Mouse (Mus musculus) heart, embryonic 13.5 days (tissue): ENCODE measurements around the gene Vgll4. TPM values are rescaled to one million over a fixed set of nuclear protein-coding genes. Genes with fewer than 3 reads are reported as not detected.

Experiments
- ATAC-seq: fragments of 200-750 bp; cut with Nextera tagmentation; 2 replicates; pipeline ENCODE4 v1.8.0; 2017; ENCODE audit warnings: moderate TSS enrichment; ENCODE audit not compliant: insufficient number of reproducible peaks, low FRiP score, low TSS enrichment; ENCODE audit errors: extremely low read depth
- H3K27ac ChIP-seq: fragments of 300-500 bp; sonication (generic); replicated peaks from 2 replicates; pipeline ENCODE4 v1.5.1; 2015; ENCODE audit warnings: moderate library complexity, mild to moderate bottlenecking, inconsistent platforms
- H3K27me3 ChIP-seq: fragments of 300-500 bp; sonication (generic); replicated peaks from 2 replicates; pipeline ENCODE4 v1.6.1; 2015; ENCODE audit warnings: mild to moderate bottlenecking, inconsistent platforms
- H3K36me3 ChIP-seq: fragments of 300-500 bp; sonication (generic); 2 replicates; pipeline ENCODE4 v1.6.1; 2015; ENCODE audit warnings: mild to moderate bottlenecking, inconsistent platforms
- H3K4me1 ChIP-seq: fragments of 300-500 bp; sonication (generic); 2 replicates; pipeline ENCODE4 v1.6.1; 2015; ENCODE audit warnings: inconsistent platforms
- H3K4me2 ChIP-seq: fragments of 300-500 bp; sonication (generic); 2 replicates; pipeline ENCODE4 v1.6.1; 2015; ENCODE audit warnings: inconsistent platforms, mild to moderate bottlenecking, moderate library complexity
- H3K4me3 ChIP-seq: fragments of 300-500 bp; sonication (generic); 2 replicates; pipeline ENCODE4 v1.5.1; 2015; ENCODE audit warnings: moderate library complexity, mild to moderate bottlenecking, inconsistent platforms
- H3K9ac ChIP-seq: fragments of 300-500 bp; sonication (generic); 2 replicates; pipeline ENCODE4 v1.6.1; 2015; ENCODE audit warnings: inconsistent platforms, mild to moderate bottlenecking, moderate library complexity
- H3K9me3 ChIP-seq: fragments of 300-500 bp; sonication (generic); 2 replicates; pipeline ENCODE4 v1.6.1; 2016; ENCODE audit warnings: inconsistent platforms
- WGBS: fragments of 180-500 bp; shearing (Covaris S2); methylation state at CpG from one replicate; pipeline ENCODE4 v1.1.7; 2015; ENCODE audit warnings: mixed read lengths; 5-methylcytosine and 5-hydroxymethylcytosine counted together
- polyA plus RNA-seq: library from polyadenylated mRNA; unstranded; fragments of >200 nt; fragmentation: Nextera tagmentation; extraction: Ambion mirVana; gene quantifications from 2 replicates; pipeline ENCODE4 v1.2.1, GENCODE M21; 2015

Vgll4 gene
- polyA plus RNA-seq, 1 experiment from 2014 or later = 62.5 TPM

GRCm38 (mm10) chr6:114916715-114916992, 53.1 kb downstream of the Vgll4 start:
- 0 out of 2 replicates have a peak, but pooled peaks cover 3% of the 10 kb centered on the region for H3K36me3 ChIP-seq
- H3K4me3 ChIP-seq = peak overlapping the region; percentile 76
- H3K27ac ChIP-seq = peak overlapping the region; percentile 77
- WGBS = 13% methylated on average over 5 of the region's 5 CpGs
- H3K9ac ChIP-seq = peak overlapping the region; percentile 94
- no peaks in the 10 kb centered on the region for H3K9me3 ChIP-seq
- no peak for ATAC-seq
- H3K27me3 ChIP-seq = no peaks in the 10 kb centered on the region
- H3K4me2 ChIP-seq = peak overlapping the region; percentile 84
- peaks cover 80% of the 10 kb centered on the region for H3K4me1 ChIP-seq

GRCm38 (mm10) chr6:114915915-114916714, 53.7 kb downstream of the Vgll4 start:
- Histone ChIP-seq H3K9me3 (no peaks in the 10 kb centered on the region), H3K9ac (peak overlapping the region; percentile 94), H3K27ac (peak overlapping the region; percentile 77), H3K27me3 (no peaks in the 10 kb centered on the region), H3K4me1 (peaks cover 83% of the 10 kb centered on the region), H3K4me2 (peak overlapping the region; percentile 84), H3K4me3 (peak overlapping the region; percentile 76), H3K36me3 (0 out of 2 replicates have a peak, but pooled peaks cover 3% of the 10 kb centered on the region)
- WGBS = 48% methylated on average over 19 of the region's 19 CpGs
- ATAC-seq = no peak

GRCm38 (mm10) chr6:114914041-114914716, 55.6 kb downstream of the Vgll4 start:
- no peaks in the 10 kb centered on the region for H3K27me3 ChIP-seq
- H3K9me3 ChIP-seq = no peaks in the 10 kb centered on the region
- no peak overlapping the region for H3K4me3 ChIP-seq
- H3K4me2 ChIP-seq = peak overlapping the region; percentile 15
- WGBS = 43% methylated on average over 10 of the region's 10 CpGs
- no peak for ATAC-seq
- H3K9ac ChIP-seq = peak overlapping the region; percentile 24; the same call in 1 of the 2 replicates
- peaks cover 9% of the 10 kb centered on the region for H3K36me3 ChIP-seq
- peak overlapping the region; percentile 33 for H3K27ac ChIP-seq
- H3K4me1 ChIP-seq = peaks cover 83% of the 10 kb centered on the region

DNA sequence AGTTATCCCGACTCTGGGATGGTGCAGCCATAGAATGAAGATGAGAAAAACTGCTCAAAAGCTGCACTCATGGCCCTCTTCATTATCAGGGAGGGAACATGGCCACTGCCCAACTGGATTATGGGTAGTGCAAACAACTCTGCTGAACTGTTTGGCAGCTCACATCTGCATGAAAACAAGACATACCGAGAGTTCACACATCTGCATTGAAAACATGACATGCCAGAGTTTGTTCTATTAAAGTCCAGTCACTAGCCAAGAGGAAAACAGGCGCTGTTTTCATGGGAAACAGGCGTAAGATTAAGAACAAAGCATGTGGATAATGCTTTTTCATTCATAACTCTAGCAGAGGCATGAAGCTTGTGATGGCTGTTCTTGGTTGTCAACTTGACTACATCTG, 56.7 kb downstream of the Vgll4 start:
- Histone ChIP-seq H3K4me3 (no peak overlapping the region), H3K4me2 (no peak overlapping the region; the same call in 1 of the 2 replicates), H3K9ac (no peak overlapping the region), H3K27me3 (no peaks in the 10 kb centered on the region), H3K36me3 (peaks cover 15% of the 10 kb centered on the region), H3K4me1 (peaks cover 83% of the 10 kb centered on the region), H3K27ac (peak overlapping the region; percentile 33; the same call in 1 of the 2 replicates), H3K9me3 (no peaks in the 10 kb centered on the region)
- ATAC-seq = no peak
- WGBS = 59% methylated on average over 4 of the region's 4 CpGs

DNA sequence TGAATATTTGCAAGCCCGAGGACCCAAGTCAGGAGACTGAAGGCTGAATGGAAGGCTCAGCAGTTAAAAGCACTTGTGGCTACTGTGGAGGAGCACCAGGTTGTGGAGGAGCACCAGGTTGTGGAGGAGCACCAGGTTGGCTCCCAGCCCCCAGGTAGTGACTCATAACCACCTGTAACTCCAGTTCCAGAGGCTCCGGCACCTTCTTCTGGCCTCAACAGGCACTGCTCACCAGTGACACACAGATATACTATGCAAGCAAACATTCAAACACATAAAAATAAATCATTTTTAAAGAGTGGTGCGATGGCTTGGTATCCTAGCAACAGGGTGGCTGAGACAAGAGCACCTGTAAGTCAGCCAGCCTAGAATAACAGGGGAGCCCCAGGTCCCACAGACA, 58.3 kb downstream of the Vgll4 start:
- ATAC-seq = no peak
- no peak overlapping the region for H3K4me2 ChIP-seq
- H3K9ac ChIP-seq = no peak overlapping the region
- peaks cover 14% of the 10 kb centered on the region for H3K36me3 ChIP-seq
- H3K27me3 ChIP-seq = no peaks in the 10 kb centered on the region
- WGBS = 81% methylated on average over 3 of the region's 3 CpGs
- H3K9me3 ChIP-seq = no peaks in the 10 kb centered on the region
- H3K27ac ChIP-seq = no peak overlapping the region
- H3K4me3 ChIP-seq = no peak overlapping the region
- H3K4me1 ChIP-seq = peaks cover 82% of the 10 kb centered on the region

- H3K36me3 ChIP-seq = peaks cover 14% of the 10 kb centered on the region
- H3K9me3 ChIP-seq = no peaks in the 10 kb centered on the region
- peaks cover 82% of the 10 kb centered on the region for H3K4me1 ChIP-seq
- no peak for ATAC-seq
- H3K27ac ChIP-seq = no peak overlapping the region
- H3K9ac ChIP-seq = no peak overlapping the region
- no peak overlapping the region for H3K4me2 ChIP-seq
- WGBS = 85% methylated on average over 7 of the region's 7 CpGs
- H3K4me3 ChIP-seq = no peak overlapping the region
- no peaks in the 10 kb centered on the region for H3K27me3 ChIP-seq
Measured at GRCm38 (mm10) chr6:114909801-114910200, 60.0 kb downstream of the Vgll4 start.

- 91% methylated on average over 6 of the region's 6 CpGs for WGBS
- H3K4me3 ChIP-seq = no peak overlapping the region
- H3K27me3 ChIP-seq = no peaks in the 10 kb centered on the region
- H3K27ac ChIP-seq = no peak overlapping the region
- peaks cover 14% of the 10 kb centered on the region for H3K36me3 ChIP-seq
- ATAC-seq = no peak
- no peak overlapping the region for H3K9ac ChIP-seq
- no peaks in the 10 kb centered on the region for H3K9me3 ChIP-seq
- H3K4me1 ChIP-seq = peaks cover 82% of the 10 kb centered on the region
- no peak overlapping the region for H3K4me2 ChIP-seq
Measured at GRCm38 (mm10) chr6:114907459-114907858, 62.3 kb downstream of the Vgll4 start.

GRCm38 (mm10) chr6:114906209-114906608, 63.6 kb downstream of the Vgll4 start:
- H3K4me1 ChIP-seq = peaks cover 85% of the 10 kb centered on the region
- no peak overlapping the region for H3K27ac ChIP-seq
- peaks cover 14% of the 10 kb centered on the region for H3K36me3 ChIP-seq
- WGBS = 51% methylated on average over 5 of the region's 5 CpGs
- no peaks in the 10 kb centered on the region for H3K27me3 ChIP-seq
- H3K9me3 ChIP-seq = no peaks in the 10 kb centered on the region
- no peak overlapping the region for H3K9ac ChIP-seq
- no peak overlapping the region for H3K4me2 ChIP-seq
- H3K4me3 ChIP-seq = no peak overlapping the region
- no peak for ATAC-seq

- Histone ChIP-seq H3K27ac (no peak overlapping the region), H3K9me3 (no peaks in the 10 kb centered on the region), H3K4me1 (peaks cover 92% of the 10 kb centered on the region), H3K4me2 (no peak overlapping the region), H3K4me3 (no peak overlapping the region), H3K27me3 (no peaks in the 10 kb centered on the region), H3K36me3 (peaks cover 14% of the 10 kb centered on the region), H3K9ac (no peak overlapping the region)
- ATAC-seq = no peak
- 51% methylated on average over 8 of the region's 8 CpGs for WGBS
Measured at GRCm38 (mm10) chr6:114905253-114906028, 64.4 kb downstream of the Vgll4 start.

DNA sequence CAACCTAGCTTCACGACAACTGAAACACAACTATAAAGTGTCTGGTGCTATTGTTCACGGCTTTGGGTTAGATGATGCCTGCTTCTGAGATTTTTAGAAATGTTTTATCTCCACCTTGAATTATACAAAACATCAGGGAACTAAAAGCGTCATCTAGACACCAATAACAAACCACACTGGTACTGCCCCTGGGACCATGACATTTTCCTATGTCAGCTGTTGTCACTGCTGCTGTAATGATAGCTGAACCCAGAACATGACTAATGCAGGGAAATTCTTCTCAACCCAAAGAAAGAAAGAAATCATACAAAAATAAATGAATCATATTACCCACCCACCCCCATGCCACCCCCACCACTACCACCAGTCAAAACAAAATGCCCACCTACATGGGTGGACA, 65.0 kb downstream of the Vgll4 start:
- Histone ChIP-seq H3K4me3 (no peak overlapping the region), H3K4me1 (peaks cover 96% of the 10 kb centered on the region), H3K36me3 (peaks cover 19% of the 10 kb centered on the region), H3K9ac (no peak overlapping the region), H3K27ac (no peak overlapping the region), H3K4me2 (no peak overlapping the region), H3K27me3 (no peaks in the 10 kb centered on the region), H3K9me3 (no peaks in the 10 kb centered on the region)
- ATAC-seq = no peak
- WGBS = 86% methylated on average over 3 of the region's 3 CpGs

DNA sequence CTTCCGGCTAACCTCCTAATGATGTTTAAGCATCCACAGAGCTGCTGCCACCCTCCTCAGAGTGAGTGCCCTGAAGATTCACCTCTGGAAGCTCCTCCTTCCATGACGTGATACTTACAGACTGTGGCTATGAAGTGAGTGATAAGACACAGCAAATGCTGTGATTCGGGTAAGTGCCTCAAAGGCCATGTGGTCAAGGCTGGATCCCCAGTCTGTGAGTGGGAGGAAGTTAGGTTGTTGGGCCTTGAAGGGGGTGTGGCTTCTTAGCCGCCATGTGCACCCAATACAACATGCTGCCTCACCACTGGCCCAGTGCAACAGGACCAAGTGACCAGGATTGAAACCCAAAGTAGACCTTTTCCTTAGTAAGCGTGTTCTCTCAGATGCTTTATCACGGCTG, 65.6 kb downstream of the Vgll4 start:
- Histone ChIP-seq H3K4me3 (no peak overlapping the region), H3K9ac (no peak overlapping the region), H3K9me3 (no peaks in the 10 kb centered on the region), H3K27me3 (no peaks in the 10 kb centered on the region), H3K36me3 (peaks cover 20% of the 10 kb centered on the region), H3K27ac (no peak overlapping the region), H3K4me1 (peaks cover 99% of the 10 kb centered on the region), H3K4me2 (no peak overlapping the region)
- no peak for ATAC-seq
- 46% methylated on average over 6 of the region's 6 CpGs for WGBS
